Mouse (Mus musculus) heart, embryonic 13.5 days (tissue): ENCODE results near the gene Ppm1h. TPM values are rescaled to one million over a fixed set of nuclear protein-coding genes. Genes with fewer than 3 reads are reported as not detected.
A peak's percentile ranks its signal among the peaks of the same experiment; 100 is the strongest.

Experiments used
- ATAC-seq: fragments of 200-750 bp; cut with Nextera tagmentation; 2 replicates; pipeline ENCODE4 v1.8.0; 2017; ENCODE audit warnings: moderate TSS enrichment; ENCODE audit not compliant: insufficient number of reproducible peaks, low FRiP score, low TSS enrichment; ENCODE audit errors: extremely low read depth
- H3K27ac ChIP-seq: fragments of 300-500 bp; sonication (generic); replicated peaks from 2 replicates; pipeline ENCODE4 v1.5.1; 2015; ENCODE audit warnings: moderate library complexity, mild to moderate bottlenecking, inconsistent platforms
- H3K27me3 ChIP-seq: fragments of 300-500 bp; sonication (generic); replicated peaks from 2 replicates; pipeline ENCODE4 v1.6.1; 2015; ENCODE audit warnings: mild to moderate bottlenecking, inconsistent platforms
- H3K36me3 ChIP-seq: fragments of 300-500 bp; sonication (generic); 2 replicates; pipeline ENCODE4 v1.6.1; 2015; ENCODE audit warnings: mild to moderate bottlenecking, inconsistent platforms
- H3K4me1 ChIP-seq: fragments of 300-500 bp; sonication (generic); 2 replicates; pipeline ENCODE4 v1.6.1; 2015; ENCODE audit warnings: inconsistent platforms
- H3K4me2 ChIP-seq: fragments of 300-500 bp; sonication (generic); 2 replicates; pipeline ENCODE4 v1.6.1; 2015; ENCODE audit warnings: inconsistent platforms, mild to moderate bottlenecking, moderate library complexity
- H3K4me3 ChIP-seq: fragments of 300-500 bp; sonication (generic); 2 replicates; pipeline ENCODE4 v1.5.1; 2015; ENCODE audit warnings: moderate library complexity, mild to moderate bottlenecking, inconsistent platforms
- H3K9ac ChIP-seq: fragments of 300-500 bp; sonication (generic); 2 replicates; pipeline ENCODE4 v1.6.1; 2015; ENCODE audit warnings: inconsistent platforms, mild to moderate bottlenecking, moderate library complexity
- H3K9me3 ChIP-seq: fragments of 300-500 bp; sonication (generic); 2 replicates; pipeline ENCODE4 v1.6.1; 2016; ENCODE audit warnings: inconsistent platforms
- WGBS: fragments of 180-500 bp; shearing (Covaris S2); methylation state at CpG from one replicate; pipeline ENCODE4 v1.1.7; 2015; ENCODE audit warnings: mixed read lengths; 5-methylcytosine and 5-hydroxymethylcytosine counted together
- polyA plus RNA-seq: library from polyadenylated mRNA; unstranded; fragments of >200 nt; fragmentation: Nextera tagmentation; extraction: Ambion mirVana; gene quantifications from 2 replicates; pipeline ENCODE4 v1.2.1, GENCODE M21; 2015

The Ppm1h gene
- polyA plus RNA-seq, 1 experiment from 2014 or later = 3.9 TPM

DNA sequence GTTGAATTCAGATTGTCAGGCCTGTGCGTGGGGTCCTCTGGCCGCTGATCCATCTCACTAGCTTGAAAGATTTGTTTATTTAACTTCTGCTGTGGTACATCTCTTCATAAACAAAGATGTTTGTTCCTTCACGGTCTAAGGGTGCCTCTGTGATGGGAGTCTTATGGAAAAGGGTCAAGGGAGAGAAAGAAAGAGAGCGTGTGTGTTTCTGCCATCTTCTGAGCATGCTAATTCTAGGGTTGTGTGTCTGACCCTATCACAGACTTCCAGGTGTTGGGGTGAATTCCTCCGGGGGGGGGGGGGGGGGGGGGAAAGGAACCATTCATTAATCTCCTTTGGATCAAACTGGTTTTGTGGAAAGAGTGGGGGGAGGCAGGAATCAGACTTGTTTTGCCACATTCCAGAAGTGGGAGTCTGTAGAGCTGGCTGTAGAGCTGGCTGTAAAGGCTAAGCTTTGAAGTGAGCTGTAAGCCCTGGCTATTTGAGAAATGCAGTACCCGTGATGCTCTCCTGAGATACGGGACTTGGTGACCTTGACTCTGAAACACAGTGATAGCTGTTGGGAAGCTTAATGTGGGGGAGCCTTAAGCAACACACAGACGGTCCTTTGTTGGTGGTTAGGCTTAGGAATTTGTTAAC is 191.4 kb downstream of the Ppm1h start:
- no peak for ATAC-seq
- Histone ChIP-seq H3K36me3 (no peaks in the 10 kb centered on the region), H3K9ac (no peak overlapping the region), H3K27me3 (no peaks in the 10 kb centered on the region), H3K4me2 (no peak overlapping the region), H3K4me1 (peaks cover 18% of the 10 kb centered on the region), H3K9me3 (no peaks in the 10 kb centered on the region), H3K4me3 (no peak overlapping the region), H3K27ac (peak overlapping the region; percentile 80)
- 42% methylated on average over 8 of the region's 8 CpGs for WGBS

- no peak for ATAC-seq
- peak overlapping the region; percentile 80 for H3K27ac ChIP-seq
- H3K36me3 ChIP-seq = no peaks in the 10 kb centered on the region
- no peak overlapping the region for H3K4me2 ChIP-seq
- H3K9me3 ChIP-seq = no peaks in the 10 kb centered on the region
- H3K27me3 ChIP-seq = no peaks in the 10 kb centered on the region
- H3K4me1 ChIP-seq = peaks cover 18% of the 10 kb centered on the region
- WGBS = 72% methylated on average over 3 of the region's 3 CpGs
- no peak overlapping the region for H3K4me3 ChIP-seq
- no peak overlapping the region for H3K9ac ChIP-seq
Observed at GRCm38 (mm10) chr10:122870848-122871494, 192.4 kb downstream of the Ppm1h start.

GRCm38 (mm10) chr10:122872720-122873119 is 194.2 kb downstream of the Ppm1h start:
- Histone ChIP-seq H3K27ac (no peak overlapping the region), H3K9me3 (no peaks in the 10 kb centered on the region), H3K9ac (no peak overlapping the region), H3K4me1 (peaks cover 22% of the 10 kb centered on the region), H3K36me3 (no peaks in the 10 kb centered on the region), H3K27me3 (no peaks in the 10 kb centered on the region), H3K4me2 (no peak overlapping the region), H3K4me3 (no peak overlapping the region)
- no peak for ATAC-seq
- WGBS = 79% methylated on average over 8 of the region's 8 CpGs

GRCm38 (mm10) chr10:122876964-122877363 is 198.4 kb downstream of the Ppm1h start:
- no peak overlapping the region for H3K9ac ChIP-seq
- no peak overlapping the region for H3K4me3 ChIP-seq
- H3K4me2 ChIP-seq = no peak overlapping the region
- no peak for ATAC-seq
- peaks cover 13% of the 10 kb centered on the region for H3K4me1 ChIP-seq
- no peaks in the 10 kb centered on the region for H3K9me3 ChIP-seq
- WGBS = 62% methylated on average over 4 of the region's 4 CpGs
- H3K27me3 ChIP-seq = no peaks in the 10 kb centered on the region
- no peak overlapping the region for H3K27ac ChIP-seq
- no peaks in the 10 kb centered on the region for H3K36me3 ChIP-seq

DNA sequence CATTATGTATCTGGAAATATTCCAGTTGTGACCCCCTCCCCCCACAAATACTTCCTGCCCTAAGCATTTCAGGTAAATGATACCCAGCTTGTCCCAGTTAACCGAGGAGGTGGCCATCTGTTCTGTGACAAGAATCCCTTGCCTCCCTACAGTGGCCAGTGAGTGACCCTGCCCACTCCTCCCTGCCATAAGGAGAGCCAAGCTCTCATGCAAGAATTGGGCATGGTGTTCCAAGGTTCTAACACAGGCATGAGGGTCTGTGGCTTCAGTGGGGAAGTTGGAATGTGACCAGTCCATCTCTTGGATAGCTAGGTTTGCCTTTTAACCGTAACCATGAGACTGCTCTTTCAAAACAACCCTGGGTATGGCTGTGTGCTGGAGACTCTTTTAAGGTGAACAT is 198.9 kb downstream of the Ppm1h start:
- no peaks in the 10 kb centered on the region for H3K36me3 ChIP-seq
- H3K27me3 ChIP-seq = no peaks in the 10 kb centered on the region
- no peaks in the 10 kb centered on the region for H3K9me3 ChIP-seq
- no peak overlapping the region for H3K9ac ChIP-seq
- no peak overlapping the region for H3K4me3 ChIP-seq
- no peak overlapping the region for H3K27ac ChIP-seq
- 73% methylated on average over 2 of the region's 2 CpGs for WGBS
- no peak overlapping the region for H3K4me2 ChIP-seq
- H3K4me1 ChIP-seq = peaks cover 13% of the 10 kb centered on the region
- no peak for ATAC-seq

- H3K4me1 ChIP-seq = peaks cover 38% of the 10 kb centered on the region
- no peak for ATAC-seq
- H3K36me3 ChIP-seq = no peaks in the 10 kb centered on the region
- no peak overlapping the region for H3K9ac ChIP-seq
- no peak overlapping the region for H3K4me3 ChIP-seq
- no peak overlapping the region for H3K27ac ChIP-seq
- no peaks in the 10 kb centered on the region for H3K27me3 ChIP-seq
- no peaks in the 10 kb centered on the region for H3K9me3 ChIP-seq
- H3K4me2 ChIP-seq = no peak overlapping the region
- 87% methylated on average over 10 of the region's 10 CpGs for WGBS
Observed at GRCm38 (mm10) chr10:122881456-122881855, 202.9 kb downstream of the Ppm1h start.

GRCm38 (mm10) chr10:122882614-122883013 is 204.1 kb downstream of the Ppm1h start:
- Histone ChIP-seq H3K9me3 (no peaks in the 10 kb centered on the region), H3K4me2 (no peak overlapping the region), H3K27ac (0 out of 2 replicates have a peak overlapping the region, but pooled peaks have one; percentile 12), H3K36me3 (no peaks in the 10 kb centered on the region), H3K4me1 (peaks cover 45% of the 10 kb centered on the region), H3K9ac (no peak overlapping the region), H3K27me3 (no peaks in the 10 kb centered on the region), H3K4me3 (no peak overlapping the region)
- 41% methylated on average over 4 of the region's 4 CpGs for WGBS
- no peak for ATAC-seq

DNA sequence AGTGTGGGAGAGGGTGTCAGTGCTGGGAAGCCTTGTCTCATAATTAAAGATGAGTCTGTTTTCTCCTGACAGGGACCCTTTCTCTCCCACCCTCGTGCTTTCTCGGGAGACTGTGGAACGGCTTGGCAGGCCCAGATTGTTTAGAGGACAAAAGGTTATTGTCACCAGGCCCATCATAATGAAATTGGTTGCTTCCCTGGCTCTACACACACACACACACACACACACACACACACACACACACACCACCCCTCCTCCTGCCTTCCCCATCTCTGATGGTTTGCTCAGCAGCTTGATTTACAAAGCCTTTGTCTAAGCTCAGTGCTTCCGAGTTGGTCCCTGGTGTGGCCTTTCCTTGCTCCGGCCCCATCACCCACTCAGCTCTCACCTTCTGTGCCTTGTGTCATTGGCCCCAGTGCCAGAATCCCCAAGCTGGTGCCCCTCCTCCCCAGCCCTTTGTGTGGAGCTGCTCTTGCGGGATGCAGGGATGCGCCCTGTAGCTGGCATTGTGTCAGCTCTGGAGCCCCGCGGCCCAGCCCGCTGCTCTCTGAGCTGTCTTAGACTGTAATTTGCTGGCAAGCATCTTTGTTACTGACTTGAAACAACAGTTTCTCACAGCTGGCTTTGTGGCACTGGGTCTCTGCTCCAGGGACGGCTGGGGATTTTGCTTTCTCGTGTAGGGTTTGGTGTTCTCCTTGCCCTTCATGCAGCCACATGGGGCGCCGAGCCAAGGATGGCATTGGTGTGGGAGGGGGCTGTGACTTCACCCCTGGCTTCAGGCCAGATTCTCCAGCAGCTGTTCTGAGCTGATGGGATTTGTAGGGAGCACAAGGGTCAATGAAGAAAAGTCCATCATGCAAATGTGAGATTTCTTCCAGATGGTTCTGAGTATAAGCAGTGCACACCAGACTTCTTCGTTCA is 205.5 kb downstream of the Ppm1h start:
- ATAC-seq = peak; percentile 26; the same call in 1 of the 2 replicates
- H3K9ac ChIP-seq = peak overlapping the region; percentile 74
- peak overlapping the region; percentile 52 for H3K4me2 ChIP-seq

GRCm38 (mm10) chr10:122885301-122885700 is 206.7 kb downstream of the Ppm1h start:
- ATAC-seq = no peak
- no peak overlapping the region for H3K27ac ChIP-seq
- WGBS = 84% methylated on average over 5 of the region's 5 CpGs

More for the DNA sequence above, 205.5 kb downstream of the Ppm1h start:
- peak overlapping the region; percentile 90 for H3K27ac ChIP-seq
- peak overlapping the region; percentile 14; the same call in 1 of the 2 replicates for H3K4me3 ChIP-seq
- H3K9me3 ChIP-seq = no peaks in the 10 kb centered on the region
- 26% methylated on average over 15 of the region's 15 CpGs for WGBS
- H3K27me3 ChIP-seq = no peaks in the 10 kb centered on the region
- no peaks in the 10 kb centered on the region for H3K36me3 ChIP-seq
- peaks cover 45% of the 10 kb centered on the region for H3K4me1 ChIP-seq

DNA sequence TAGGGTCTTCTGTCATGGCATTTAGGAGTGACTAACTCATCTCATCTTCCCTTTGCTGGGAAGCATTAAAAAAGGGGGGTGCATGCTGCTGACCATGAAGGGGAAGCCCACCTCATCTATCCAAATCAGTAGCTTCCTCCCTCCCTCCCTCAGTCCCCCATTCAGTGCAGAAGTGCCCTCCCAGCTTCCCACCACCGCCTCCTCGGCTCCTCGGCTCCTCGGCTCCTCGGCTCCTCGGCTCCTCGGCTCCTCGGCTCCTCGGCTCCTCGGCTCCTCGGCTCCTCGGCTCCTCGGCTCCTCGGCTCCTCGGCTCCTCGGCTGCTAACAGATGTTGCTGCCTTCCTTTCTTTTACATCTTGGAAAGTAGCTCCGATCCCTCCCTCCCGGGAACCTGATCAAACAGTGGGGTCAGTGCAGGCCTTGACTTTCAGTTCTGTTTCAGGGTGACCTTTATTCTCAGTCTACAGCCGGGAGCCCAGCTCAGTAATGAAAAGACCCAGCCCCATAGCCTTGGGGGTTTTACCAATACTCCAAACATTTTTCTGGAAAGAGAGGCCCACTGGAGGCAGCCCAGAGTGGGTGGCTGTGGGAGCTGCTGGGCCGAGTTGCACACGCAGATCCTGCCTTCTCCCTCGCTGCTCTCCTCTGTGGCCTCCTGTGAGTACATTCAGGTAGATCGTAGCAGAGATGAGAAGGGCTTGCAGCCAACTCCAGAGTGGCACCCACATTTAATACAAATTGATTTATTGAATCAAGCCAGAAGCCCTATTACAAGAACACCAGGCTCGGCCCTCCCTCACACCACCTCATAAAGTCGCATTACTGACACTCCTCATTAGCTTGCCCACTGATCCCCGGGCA is 207.7 kb downstream of the Ppm1h start:
- Histone ChIP-seq H3K27me3 (no peaks in the 10 kb centered on the region), H3K36me3 (no peaks in the 10 kb centered on the region), H3K4me2 (peak overlapping the region; percentile 71), H3K27ac (peak overlapping the region; percentile 82), H3K4me1 (peaks cover 64% of the 10 kb centered on the region), H3K9me3 (no peaks in the 10 kb centered on the region), H3K9ac (peak overlapping the region; percentile 85), H3K4me3 (peak overlapping the region; percentile 41)
- 10% methylated on average over 25 of the region's 26 CpGs for WGBS
- ATAC-seq = no peak

More at GRCm38 (mm10) chr10:122885301-122885700, 206.7 kb downstream of the Ppm1h start:
- no peak overlapping the region for H3K9ac ChIP-seq
- H3K27me3 ChIP-seq = no peaks in the 10 kb centered on the region
- H3K36me3 ChIP-seq = no peaks in the 10 kb centered on the region
- H3K9me3 ChIP-seq = no peaks in the 10 kb centered on the region
- H3K4me3 ChIP-seq = no peak overlapping the region
- H3K4me2 ChIP-seq = no peak overlapping the region
- H3K4me1 ChIP-seq = peaks cover 54% of the 10 kb centered on the region
